Mouse (Mus musculus) C2C12 (cell line): ENCODE data around the gene Gyg.

Source experiments
- CTCF ChIP-seq: IDR thresholded peaks from one replicate; pipeline ENCODE4 v1.5.1; 2011; ENCODE audit not compliant: control insufficient read depth, insufficient read depth, insufficient read length
- MYOG ChIP-seq: IDR thresholded peaks from one replicate; pipeline ENCODE4 v1.6.1; 2011; ENCODE audit not compliant: control insufficient read depth, insufficient read length; ENCODE audit errors: extremely low read depth
- USF1 ChIP-seq: IDR thresholded peaks from one replicate; pipeline ENCODE4 v1.6.1; 2011; ENCODE audit warnings: low read depth, mild to moderate bottlenecking, control low read depth, moderate library complexity

GRCm38 (mm10) chr3:20104776-20105175, 50.3 kb downstream of the Gyg start:
- TF ChIP-seq MYOG (no peak), CTCF (no peak), USF1 (no peak)
